Mouse (Mus musculus) frontal cortex, adult (tissue): ENCODE results near the gene Cfap97d2.
"Not testable (repeated sequence)": the region's sequence is repeated elsewhere in the genome, so short reads cannot be mapped to it uniquely, and the experiment has no call there.

ENCODE experiments used
- ATAC-seq: cut with Nextera tagmentation; 2 replicates; pipeline ENCODE4 v1.9.2; 2017; ENCODE audit warnings: mild to moderate bottlenecking, moderate library complexity, mixed read lengths; ENCODE audit not compliant: low TSS enrichment

Cfap97d2 gene

GRCm38 (mm10) chr8:13740817-13741613, 35.3 kb downstream of the Cfap97d2 start:
- no peak for ATAC-seq

- not testable (repeated sequence) for ATAC-seq
Observed at GRCm38 (mm10) chr8:13746212-13746611, 40.5 kb downstream of the Cfap97d2 start.

- no peak for ATAC-seq
Observed at GRCm38 (mm10) chr8:13747626-13748025, 41.9 kb downstream of the Cfap97d2 start.

GRCm38 (mm10) chr8:13753680-13754079, 48.0 kb downstream of the Cfap97d2 start:
- ATAC-seq, result no peak

GRCm38 (mm10) chr8:13756480-13756879, 50.8 kb downstream of the Cfap97d2 start:
- ATAC-seq, result no peak

GRCm38 (mm10) chr8:13756982-13757804, 51.5 kb downstream of the Cfap97d2 start, which contains the start of gene Cdc16:
Gene Cdc16, plus strand, starts transcription at chr8:13757676.
- ATAC-seq, result peak; percentile 94

GRCm38 (mm10) chr8:13757805-13758727, 52.4 kb downstream of the Cfap97d2 start:
- ATAC-seq, result peak; percentile 46; the same call in 1 of the 2 replicates

- ATAC-seq, result no peak
Observed at GRCm38 (mm10) chr8:13769206-13769605, 63.5 kb downstream of the Cfap97d2 start.

GRCm38 (mm10) chr8:13780536-13780935, 74.8 kb downstream of the Cfap97d2 start:
- no peak for ATAC-seq

GRCm38 (mm10) chr8:13785250-13785763, 79.6 kb downstream of the Cfap97d2 start, which contains the start of gene Upf3a:
Gene Upf3a, plus strand, starts transcription at chr8:13785615.
- peak; percentile 97 for ATAC-seq

GRCm38 (mm10) chr8:13785764-13786299, 80.1 kb downstream of the Cfap97d2 start:
- peak; percentile 88 for ATAC-seq

- ATAC-seq, result no peak
Observed at GRCm38 (mm10) chr8:13789606-13790005, 83.9 kb downstream of the Cfap97d2 start.
